Mouse (Mus musculus): ENCODE results near the gene Lrba. TPM values are rescaled to one million over a fixed set of nuclear protein-coding genes. Genes with fewer than 3 reads are reported as not detected.

Lrba gene
- total and polyA plus RNA-seq, 3 experiments: 12.3 to 22.6 (median 13.8) TPM

GRCm38 (mm10) chr3:86820344-86820743 lies 595.9 kb downstream of the Lrba start:
- H3K4me2 ChIP-seq (ENCODE audit: insufficient read depth, low read depth, poor library complexity, severe bottlenecking): no peak overlapping the region
- dilution Hi-C loops (cut with MboI; ENCODE audit: extremely low pct_ligation_motif_present, extremely low pct_unique_long_range_greater_than_20kb, low sequenced_read_pairs) (no loop called here), in situ Hi-C loops (cut with MboI; ENCODE audit: low pct_ligation_motif_present, low pct_unique_long_range_greater_than_20kb, low sequenced_read_pairs) (no loop called here)
- no peak for TF ChIP-seq MAZ (IDR thresholded peaks at IDR 0.05; ENCODE audit: low read depth, low read length)
- TF ChIP-seq JUN (IDR thresholded peaks at IDR 0.05; ENCODE audit: insufficient read depth, low read depth, low read length): no peak
- TF ChIP-seq CHD1 (IDR thresholded peaks at IDR 0.05; ENCODE audit: low read depth, low read length): no peak
- no peak for TF ChIP-seq JUND (conservative IDR thresholded peaks at IDR 0.05; ENCODE audit: low read depth, low read length)
- no peak for TF ChIP-seq TCF12 (IDR thresholded peaks at IDR 0.05; ENCODE audit: low read depth, low read length)
- TF ChIP-seq UBTF (IDR thresholded peaks at IDR 0.05; ENCODE audit: low read depth, low read length): no peak
- no peak for TF ChIP-seq RAD21 (IDR thresholded peaks at IDR 0.05; ENCODE audit: low read depth, low read length)
- TF ChIP-seq SMC3 (IDR thresholded peaks at IDR 0.05; ENCODE audit: low read depth, low read length): no peak
- no peak for DNase-seq (ENCODE audit: extremely low read depth)
- H3K9me3 ChIP-seq (replicated peaks; ENCODE audit: low read length): no peaks in the 10 kb centered on the region
- H3K79me2 ChIP-seq (replicated peaks; ENCODE audit: control insufficient read depth, extremely low read depth, insufficient read depth, poor library complexity, severe bottlenecking): no peaks in the 10 kb centered on the region
- no peaks in the 10 kb centered on the region for H3K27me3 ChIP-seq (replicated peaks)
- H3K27ac ChIP-seq (ENCODE audit: insufficient read depth, low read depth): no peak overlapping the region
- H3K36me3 ChIP-seq (replicated peaks in 1 of 2; ENCODE audit: control insufficient read depth in 1 of 2, insufficient read depth in 1 of 2, low read length in 1 of 2): no peaks in the 10 kb centered on the region
- peaks cover 5 to 6% of the 10 kb centered on the region in 2 experiments for H3K4me1 ChIP-seq (ENCODE audit: control insufficient read depth in 1 of 2, insufficient read depth in 2 of 2)
- H3K4me3 ChIP-seq (replicated peaks in 1 of 3; ENCODE audit: low read depth in 2 of 3, low read length in 2 of 3, poor library complexity in 1 of 3): no peak overlapping the region
- no peak overlapping the region for H3K9ac ChIP-seq (ENCODE audit: insufficient read depth, low read depth)

DNA sequence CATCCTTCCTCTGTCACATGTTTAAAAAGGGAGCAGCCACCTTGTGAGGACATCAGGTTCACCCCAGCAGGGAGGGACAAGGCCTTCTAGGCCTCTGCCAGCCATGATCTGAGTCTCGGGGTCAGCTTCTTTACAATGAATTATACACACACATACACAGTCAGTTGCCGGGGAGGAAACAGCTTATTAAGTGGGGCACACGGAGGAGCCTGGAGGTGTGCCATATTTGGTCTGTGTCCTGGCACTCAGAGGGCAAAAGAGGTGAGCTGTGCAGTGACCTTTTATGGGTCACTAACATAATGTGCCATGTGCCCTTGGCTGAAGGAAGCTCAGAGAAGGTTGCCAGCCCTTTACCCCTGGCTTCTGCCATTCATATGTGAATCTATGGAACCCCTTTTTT lies 596.9 kb downstream of the Lrba start:
- TF ChIP-seq MEF2A (IDR thresholded peaks at IDR 0.05; ENCODE audit: borderline replicate concordance, low read depth, low read length) (no peak), NRF1 (IDR thresholded peaks at IDR 0.05; ENCODE audit: low read depth, low read length) (no peak), IRF4 (IDR thresholded peaks at IDR 0.05; ENCODE audit: low read depth, low read length) (no peak), TCF12 (IDR thresholded peaks at IDR 0.05; ENCODE audit: low read depth, low read length) (no peak), HCFC1 (IDR thresholded peaks at IDR 0.05; ENCODE audit: low read depth, low read length) (no peak), GABPA (IDR thresholded peaks at IDR 0.05; ENCODE audit: insufficient replicate concordance, low read depth, low read length) (no peak), ZMIZ1 (IDR thresholded peaks at IDR 0.05; ENCODE audit: low read depth, low read length) (no peak), USF2 (conservative IDR thresholded peaks at IDR 0.05; ENCODE audit: low read depth, low read length) (no peak), POLR2A (IDR thresholded peaks at IDR 0.05; ENCODE audit: low read depth, low read length) (no peak), ELF1 (IDR thresholded peaks at IDR 0.05; ENCODE audit: low read depth, low read length) (no peak), SIN3A (IDR thresholded peaks at IDR 0.05; ENCODE audit: low read length) (no peak), ZKSCAN1 (IDR thresholded peaks at IDR 0.05; ENCODE audit: borderline replicate concordance, low read depth, low read length) (no peak), UBTF (IDR thresholded peaks at IDR 0.05; ENCODE audit: low read depth, low read length) (no peak), PAX5 (IDR thresholded peaks at IDR 0.05; ENCODE audit: low read length) (no peak), CHD1 (IDR thresholded peaks at IDR 0.05; ENCODE audit: low read depth, low read length) (no peak), ZNF384 (IDR thresholded peaks at IDR 0.05; ENCODE audit: low read depth, low read length) (no peak)
- no peaks in the 10 kb centered on the region for H3K27me3 ChIP-seq (replicated peaks)
- no peak for DNase-seq (ENCODE audit: extremely low read depth)
- peaks cover 5 to 6% of the 10 kb centered on the region in 2 experiments for H3K4me1 ChIP-seq (ENCODE audit: control insufficient read depth in 1 of 2, insufficient read depth in 2 of 2)
- H3K27ac ChIP-seq (ENCODE audit: insufficient read depth, low read depth): no peak overlapping the region
- dilution Hi-C loops (cut with MboI; ENCODE audit: extremely low pct_ligation_motif_present, extremely low pct_unique_long_range_greater_than_20kb, low sequenced_read_pairs): no loop called here
- no peak overlapping the region for H3K9ac ChIP-seq (ENCODE audit: insufficient read depth, low read depth)
- in situ Hi-C loops (cut with MboI; ENCODE audit: low pct_ligation_motif_present, low pct_unique_long_range_greater_than_20kb, low sequenced_read_pairs): no loop called here
- no peak overlapping the region for H3K4me3 ChIP-seq (replicated peaks in 1 of 3; ENCODE audit: low read depth in 2 of 3, low read length in 2 of 3, poor library complexity in 1 of 3)
- no peaks in the 10 kb centered on the region for H3K9me3 ChIP-seq (replicated peaks; ENCODE audit: low read length)
- H3K4me2 ChIP-seq (ENCODE audit: insufficient read depth, low read depth, poor library complexity, severe bottlenecking): no peak overlapping the region
- no peaks in the 10 kb centered on the region for H3K79me2 ChIP-seq (replicated peaks; ENCODE audit: control insufficient read depth, extremely low read depth, insufficient read depth, poor library complexity, severe bottlenecking)
- no peaks in the 10 kb centered on the region for H3K36me3 ChIP-seq (replicated peaks in 1 of 2; ENCODE audit: control insufficient read depth in 1 of 2, insufficient read depth in 1 of 2, low read length in 1 of 2)

Data from CH12.LX (cell line).